Mouse (Mus musculus) cerebellum, adult 9-11 months (tissue): ENCODE results near the gene Gm5460.

Experiments used
- DNase-seq: peaks from one replicate; pipeline ENCODE4 v3.0.0; 2022

Gm5460 gene

GRCm38 (mm10) chr14:34077222-34077621 is 60.7 kb downstream of the Gm5460 start:
- DNase-seq: no peak

- no peak for DNase-seq
These were observed 61.7 kb downstream of the Gm5460 start for GRCm38 (mm10) chr14:34078293-34078692.

GRCm38 (mm10) chr14:34080321-34080997 is 63.9 kb downstream of the Gm5460 start:
- peak; percentile 44 for DNase-seq

GRCm38 (mm10) chr14:34085731-34086130 is 69.2 kb downstream of the Gm5460 start, which contains the start of gene Anxa8:
Gene Anxa8 (plus strand): TSS chr14:34085981.
- DNase-seq: no peak

GRCm38 (mm10) chr14:34086806-34087205 is 70.2 kb downstream of the Gm5460 start:
- DNase-seq: no peak

GRCm38 (mm10) chr14:34087856-34088398 is 71.4 kb downstream of the Gm5460 start:
- DNase-seq: no peak

GRCm38 (mm10) chr14:34089796-34090195 is 73.2 kb downstream of the Gm5460 start:
- no peak for DNase-seq

GRCm38 (mm10) chr14:34091475-34091874 is 74.9 kb downstream of the Gm5460 start:
- DNase-seq: no peak

- no peak for DNase-seq
These were observed 76.3 kb downstream of the Gm5460 start for GRCm38 (mm10) chr14:34092856-34093255.

GRCm38 (mm10) chr14:34096161-34096560 is 79.6 kb downstream of the Gm5460 start:
- no peak for DNase-seq
